Mouse (Mus musculus): Measurements from ENCODE around the gene Catsperg1. TPM values are rescaled to one million over a fixed set of nuclear protein-coding genes. Genes with fewer than 3 reads are reported as not detected.

Catsperg1 gene
- polyA plus RNA-seq (2015; fragmentation: Nextera tagmentation; extraction: Ambion mirVana): 0.09 and 0.22 TPM in 2 replicates

- no peak within 1 kb of the TSS for H3K27ac ChIP-seq
- no peak for ATAC-seq (ENCODE audit: low read depth)
- H3K9ac ChIP-seq: no peak within 1 kb of the TSS
- peak within 1 kb of the TSS; percentile 67 for H3K4me2 ChIP-seq
- H3K27me3 ChIP-seq: no peaks in the 10 kb centered on the region
- H3K36me3 ChIP-seq: no peaks in the 10 kb centered on the region
- no peak within 1 kb of the TSS for H3K4me3 ChIP-seq (replicated peaks)
- H3K9me3 ChIP-seq (replicated peaks): no peaks in the 10 kb centered on the region
- H3K4me1 ChIP-seq (replicated peaks): peaks cover 21% of the 10 kb centered on the region
- DNase-seq: no peak
- 25% methylated on average over 20 of the region's 20 CpGs for WGBS (ENCODE audit: insufficient replicate concordance)
Measured at GRCm38 (mm10) chr7:29213675-29214082, at the start of gene Catsperg1. Catsperg1 (minus strand) TSS chr7:29214035.

- no peak overlapping the region for H3K4me3 ChIP-seq (replicated peaks)
- H3K4me2 ChIP-seq: no peak overlapping the region
- no peak for DNase-seq
- no peak overlapping the region for H3K9ac ChIP-seq
- peaks cover 4% of the 10 kb centered on the region; the same call in 1 of the 2 replicates for H3K36me3 ChIP-seq
- 59% methylated on average over 6 of the region's 6 CpGs for WGBS (ENCODE audit: insufficient replicate concordance)
- no peaks in the 10 kb centered on the region for H3K27me3 ChIP-seq
- no peaks in the 10 kb centered on the region for H3K9me3 ChIP-seq (replicated peaks)
- H3K27ac ChIP-seq: no peak overlapping the region
- ATAC-seq (ENCODE audit: low read depth): no peak
- no peaks in the 10 kb centered on the region for H3K4me1 ChIP-seq (replicated peaks)
Measured at GRCm38 (mm10) chr7:29262151-29262550, 48.3 kb upstream of the Catsperg1 start.

DNA sequence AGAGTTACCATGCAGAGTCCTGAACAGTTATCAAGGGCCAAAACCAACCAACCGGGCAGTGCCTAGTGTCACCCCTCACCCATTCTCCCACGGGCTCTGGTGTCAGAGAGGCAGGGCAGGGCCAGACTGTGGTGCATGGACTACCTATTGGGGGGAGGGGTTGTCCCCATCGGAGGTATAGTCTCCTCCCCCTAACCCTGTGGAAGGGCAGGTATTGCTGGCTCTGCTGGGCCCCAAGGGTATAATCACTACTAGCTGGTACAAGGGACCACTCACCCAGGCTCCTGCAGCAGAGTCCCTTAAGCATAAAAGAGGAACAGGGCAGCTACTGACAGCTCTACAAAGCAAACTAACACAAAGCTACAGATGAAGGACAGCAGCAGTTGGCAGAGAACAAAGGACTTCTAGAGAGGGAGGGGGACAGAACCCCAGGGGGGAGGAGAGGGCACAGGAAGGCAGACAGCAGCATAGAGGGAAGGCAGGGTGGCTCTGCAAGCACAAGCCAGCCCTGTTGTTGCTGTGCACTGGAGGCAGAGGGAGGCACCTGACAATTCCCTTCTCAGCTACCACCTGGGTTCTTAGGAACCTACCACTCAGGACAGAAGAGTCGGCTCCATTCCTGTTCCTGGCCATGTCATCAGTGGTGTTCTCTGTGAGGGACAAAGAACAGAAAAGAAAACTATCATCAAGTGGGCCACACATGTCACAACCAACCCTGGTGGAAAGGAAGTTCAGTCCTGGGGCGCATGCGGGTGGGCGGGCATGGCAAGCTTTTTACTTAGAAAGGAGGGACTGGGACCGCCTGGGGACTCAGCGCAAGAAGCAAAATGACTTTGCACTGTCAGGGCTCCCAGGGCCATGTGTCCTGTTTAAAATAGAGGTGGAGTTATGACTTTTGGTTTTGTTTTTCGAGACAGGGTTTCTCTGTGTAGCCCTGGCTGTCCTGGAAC, 46.2 kb upstream of the Catsperg1 start:
- H3K4me1 ChIP-seq (replicated peaks): no peaks in the 10 kb centered on the region
- DNase-seq: no peak
- ATAC-seq (ENCODE audit: low read depth): no peak
- H3K4me2 ChIP-seq: no peak overlapping the region
- 76% methylated on average over 10 of the region's 10 CpGs for WGBS (ENCODE audit: insufficient replicate concordance)
- no peak overlapping the region for H3K27ac ChIP-seq
- H3K4me3 ChIP-seq (replicated peaks): no peak overlapping the region
- no peak overlapping the region for H3K9ac ChIP-seq
- no peaks in the 10 kb centered on the region for H3K9me3 ChIP-seq (replicated peaks)
- peaks cover 4% of the 10 kb centered on the region; the same call in 1 of the 2 replicates for H3K36me3 ChIP-seq
- H3K27me3 ChIP-seq: no peaks in the 10 kb centered on the region

DNA sequence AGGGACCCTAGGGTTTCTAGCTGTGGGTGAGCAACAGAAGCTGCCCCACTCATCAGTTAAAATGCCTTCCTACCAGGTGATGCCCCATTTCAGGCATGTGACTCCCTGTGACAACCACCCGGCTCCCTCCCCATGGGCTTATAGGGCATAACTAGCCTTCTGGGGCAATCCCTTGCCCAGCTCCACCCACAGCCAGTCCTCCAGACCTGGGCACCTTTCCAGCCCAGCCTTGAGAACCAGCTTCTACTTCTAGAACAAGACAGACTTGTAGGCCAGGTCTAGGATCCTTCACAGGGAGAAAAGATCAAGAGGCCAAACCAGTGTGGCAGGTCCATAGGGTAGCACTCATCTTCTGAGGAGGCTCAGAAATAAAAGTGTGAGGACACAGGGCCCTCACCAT, 43.5 kb upstream of the Catsperg1 start:
- DNase-seq: no peak
- peaks cover 22% of the 10 kb centered on the region for H3K4me1 ChIP-seq (replicated peaks)
- no peak overlapping the region for H3K27ac ChIP-seq

DNA sequence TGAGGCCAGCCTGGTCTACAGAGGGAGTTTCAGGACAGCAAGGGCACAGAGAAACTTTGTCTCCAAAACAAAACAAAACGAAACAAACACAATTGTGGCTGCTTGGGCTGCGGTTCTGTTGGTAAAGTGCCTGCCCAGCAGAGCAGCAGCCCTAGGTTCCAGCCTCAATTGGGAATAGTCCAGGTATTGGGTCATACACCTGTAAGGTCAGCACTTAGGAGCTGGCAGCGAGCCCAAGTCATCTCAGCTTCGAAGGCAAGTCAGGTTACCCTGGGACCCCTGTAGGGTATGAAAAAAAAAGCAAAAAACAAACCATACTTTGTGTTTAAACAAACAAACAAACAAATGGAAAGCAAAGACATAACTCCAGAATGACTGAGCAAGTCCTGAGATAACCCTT, 42.0 kb upstream of the Catsperg1 start:
- H3K4me1 ChIP-seq (replicated peaks): peaks cover 30% of the 10 kb centered on the region
- H3K4me3 ChIP-seq (replicated peaks): no peak overlapping the region
- H3K36me3 ChIP-seq: peaks cover 4% of the 10 kb centered on the region; the same call in 1 of the 2 replicates
- H3K27me3 ChIP-seq: no peaks in the 10 kb centered on the region
- no peak overlapping the region for H3K4me2 ChIP-seq
- no peak overlapping the region for H3K9ac ChIP-seq
- no peaks in the 10 kb centered on the region for H3K9me3 ChIP-seq (replicated peaks)
- no peak for ATAC-seq (ENCODE audit: low read depth)
- no peak for DNase-seq
- 56% methylated on average over 4 of the region's 4 CpGs for WGBS (ENCODE audit: insufficient replicate concordance)
- H3K27ac ChIP-seq: no peak overlapping the region

More for the DNA sequence above, 43.5 kb upstream of the Catsperg1 start:
- Histone ChIP-seq H3K9ac (no peak overlapping the region), H3K4me2 (no peak overlapping the region), H3K36me3 (peaks cover 4% of the 10 kb centered on the region; the same call in 1 of the 2 replicates), H3K27me3 (no peaks in the 10 kb centered on the region), H3K9me3 (replicated peaks) (no peaks in the 10 kb centered on the region), H3K4me3 (replicated peaks) (no peak overlapping the region)
- no peak for ATAC-seq (ENCODE audit: low read depth)
- 71% methylated on average over 1 of the region's 1 CpGs for WGBS (ENCODE audit: insufficient replicate concordance)

- Histone ChIP-seq H3K4me2 (no peak overlapping the region), H3K9ac (no peak overlapping the region)
Measured at GRCm38 (mm10) chr7:29253842-29254241, 40.0 kb upstream of the Catsperg1 start.

GRCm38 (mm10) chr7:29251166-29251565, 37.3 kb upstream of the Catsperg1 start:
- DNase-seq (no peak), ATAC-seq (ENCODE audit: low read depth) (no peak)
- H3K9ac ChIP-seq: no peak overlapping the region
- H3K4me1 ChIP-seq (replicated peaks): peaks cover 50% of the 10 kb centered on the region
- H3K9me3 ChIP-seq (replicated peaks): no peaks in the 10 kb centered on the region
- no peak overlapping the region for H3K4me3 ChIP-seq (replicated peaks)
- WGBS (ENCODE audit: insufficient replicate concordance): 53% methylated on average over 3 of the region's 3 CpGs
- no peaks in the 10 kb centered on the region for H3K27me3 ChIP-seq
- H3K36me3 ChIP-seq: no peaks in the 10 kb centered on the region
- H3K27ac ChIP-seq: no peak overlapping the region
- H3K4me2 ChIP-seq: no peak overlapping the region

More at GRCm38 (mm10) chr7:29253842-29254241, 40.0 kb upstream of the Catsperg1 start:
- ATAC-seq (ENCODE audit: low read depth) (peak; percentile 63), DNase-seq (no peak)
- Histone ChIP-seq H3K4me1 (replicated peaks) (peaks cover 32% of the 10 kb centered on the region), H3K4me3 (replicated peaks) (no peak overlapping the region), H3K27ac (0 out of 2 replicates have a peak overlapping the region, but pooled peaks have one; percentile 1), H3K27me3 (no peaks in the 10 kb centered on the region), H3K9me3 (replicated peaks) (no peaks in the 10 kb centered on the region), H3K36me3 (peaks cover 4% of the 10 kb centered on the region; the same call in 1 of the 2 replicates)
- WGBS (ENCODE audit: insufficient replicate concordance): 22% methylated on average over 5 of the region's 5 CpGs

GRCm38 (mm10) chr7:29248261-29248841, 34.5 kb upstream of the Catsperg1 start, which contains the start of gene 2200002D01Rik:
2200002D01Rik (minus strand) TSS chr7:29248466.
- peak; percentile 32 for ATAC-seq (ENCODE audit: low read depth)
- peak; percentile 12 for DNase-seq
- H3K4me1 ChIP-seq (replicated peaks): peaks cover 38% of the 10 kb centered on the region

DNA sequence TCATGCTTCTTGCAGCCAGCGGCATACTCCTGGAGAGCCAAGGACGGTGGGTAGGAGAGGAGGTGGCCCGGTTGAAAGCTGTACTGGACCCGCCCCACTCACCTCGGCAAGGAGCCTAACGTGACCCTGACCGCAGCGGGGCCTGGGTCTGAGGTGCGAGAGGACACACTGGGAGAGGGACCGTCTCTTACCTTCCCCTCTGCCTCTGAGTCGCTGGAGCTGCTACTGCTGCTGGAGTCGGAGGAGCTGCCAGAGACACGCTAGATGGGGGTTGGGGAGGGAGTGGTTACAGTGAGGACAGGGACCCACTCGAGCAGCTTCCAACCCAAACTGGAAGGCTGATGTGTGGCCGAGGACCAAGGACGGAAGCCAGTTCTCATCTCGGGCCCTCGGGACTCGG, 33.9 kb upstream of the Catsperg1 start:
- Histone ChIP-seq H3K4me2 (peak overlapping the region; percentile 65), H3K9me3 (replicated peaks) (no peaks in the 10 kb centered on the region), H3K27ac (no peak overlapping the region), H3K36me3 (peaks cover 10% of the 10 kb centered on the region), H3K4me3 (replicated peaks) (peak overlapping the region; percentile 40), H3K27me3 (no peaks in the 10 kb centered on the region), H3K4me1 (replicated peaks) (peaks cover 34% of the 10 kb centered on the region), H3K9ac (peak overlapping the region; percentile 62)
- 22% methylated on average over 19 of the region's 19 CpGs for WGBS (ENCODE audit: insufficient replicate concordance)
- ATAC-seq (ENCODE audit: low read depth): peak; percentile 35; the same call in 1 of the 2 replicates
- peak; percentile 14 for DNase-seq

More at GRCm38 (mm10) chr7:29248261-29248841, 34.5 kb upstream of the Catsperg1 start, which contains the start of gene 2200002D01Rik:
- H3K9ac ChIP-seq: peak within 1 kb of the TSS; percentile 62
- no peak within 1 kb of the TSS for H3K27ac ChIP-seq
- H3K4me3 ChIP-seq (replicated peaks): peak within 1 kb of the TSS; percentile 40
- WGBS (ENCODE audit: insufficient replicate concordance): 23% methylated on average over 20 of the region's 20 CpGs
- H3K4me2 ChIP-seq: peak within 1 kb of the TSS; percentile 65
- H3K36me3 ChIP-seq: peaks cover 10% of the 10 kb centered on the region
- no peaks in the 10 kb centered on the region for H3K27me3 ChIP-seq
- H3K9me3 ChIP-seq (replicated peaks): no peaks in the 10 kb centered on the region

- H3K4me3 ChIP-seq (replicated peaks): peak overlapping the region; percentile 40
- H3K4me2 ChIP-seq: peak overlapping the region; percentile 65
- DNase-seq: peak; percentile 67
- no peaks in the 10 kb centered on the region for H3K27me3 ChIP-seq
- peaks cover 34% of the 10 kb centered on the region for H3K4me1 ChIP-seq (replicated peaks)
- no peak overlapping the region for H3K27ac ChIP-seq
- peaks cover 10% of the 10 kb centered on the region for H3K36me3 ChIP-seq
- H3K9me3 ChIP-seq (replicated peaks): no peaks in the 10 kb centered on the region
- 0 out of 2 replicates have a peak, but pooled peaks have one; percentile 32 for ATAC-seq (ENCODE audit: low read depth)
- peak overlapping the region; percentile 62; the same call in 1 of the 2 replicates for H3K9ac ChIP-seq
- WGBS (ENCODE audit: insufficient replicate concordance): 17% methylated on average over 16 of the region's 16 CpGs
Measured at GRCm38 (mm10) chr7:29247314-29247700, 33.5 kb upstream of the Catsperg1 start.
